Mouse (Mus musculus): ENCODE results near the gene Slc26a6. TPM values are rescaled to one million over a fixed set of nuclear protein-coding genes. Genes with fewer than 3 reads are reported as not detected.
A peak's percentile ranks its signal among the peaks of the same experiment; 100 is the strongest.

The Slc26a6 gene
- polyA plus RNA-seq, 1 experiment: 22.4 TPM

GRCm38 (mm10) chr9:108935991-108936390, 82.9 kb downstream of the Slc26a6 start:
- TF ChIP-seq CTCF (IDR thresholded peaks at IDR 0.05; ENCODE audit: borderline replicate concordance, extremely low read depth, insufficient read depth, insufficient read length) (no peak), POLR2A (IDR thresholded peaks at IDR 0.05; ENCODE audit: borderline replicate concordance, extremely low read depth, insufficient read depth, insufficient read length, poor library complexity, severe bottlenecking) (no peak)
- no peak for DNase-seq (ENCODE audit: low read depth)

- peak; percentile 92 for TF ChIP-seq CTCF (IDR thresholded peaks at IDR 0.05; ENCODE audit: borderline replicate concordance, extremely low read depth, insufficient read depth, insufficient read length)
- peak; percentile 69; the same call in 1 of the 2 replicates for TF ChIP-seq POLR2A (IDR thresholded peaks at IDR 0.05; ENCODE audit: borderline replicate concordance, extremely low read depth, insufficient read depth, insufficient read length, poor library complexity, severe bottlenecking)
- peak; percentile 99 for DNase-seq (ENCODE audit: low read depth)
Measured at GRCm38 (mm10) chr9:108936418-108937364, 83.6 kb downstream of the Slc26a6 start, which contains the start of gene Uqcrc1. TSS of gene Uqcrc1 (plus strand) at chr9:108936633.

DNA sequence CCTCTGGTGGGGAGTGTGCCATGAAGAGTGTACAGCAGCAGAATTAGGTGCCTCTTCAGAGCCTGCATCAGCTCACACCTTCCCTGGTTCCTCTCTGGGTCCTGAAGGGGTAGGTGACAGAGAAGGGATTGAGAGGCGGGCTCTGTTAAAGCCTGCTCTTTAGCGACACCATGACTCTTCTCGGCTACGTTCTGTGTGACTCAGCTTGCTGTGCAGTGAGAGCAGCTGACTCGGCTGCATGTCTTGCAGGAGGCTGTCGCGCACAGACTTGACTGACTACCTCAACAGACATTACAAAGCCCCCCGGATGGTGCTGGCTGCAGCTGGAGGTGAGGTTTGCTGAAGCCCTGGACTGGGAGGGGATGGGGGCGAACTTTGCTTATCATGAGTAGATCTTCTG, 92.0 kb downstream of the Slc26a6 start:
- no peak for DNase-seq (ENCODE audit: low read depth)
- TF ChIP-seq CTCF (IDR thresholded peaks at IDR 0.05; ENCODE audit: borderline replicate concordance, extremely low read depth, insufficient read depth, insufficient read length): no peak
- TF ChIP-seq POLR2A (IDR thresholded peaks at IDR 0.05; ENCODE audit: borderline replicate concordance, extremely low read depth, insufficient read depth, insufficient read length, poor library complexity, severe bottlenecking): no peak

- TF ChIP-seq POLR2A (IDR thresholded peaks at IDR 0.05; ENCODE audit: borderline replicate concordance, extremely low read depth, insufficient read depth, insufficient read length, poor library complexity, severe bottlenecking) (no peak), CTCF (IDR thresholded peaks at IDR 0.05; ENCODE audit: borderline replicate concordance, extremely low read depth, insufficient read depth, insufficient read length) (no peak)
- no peak for DNase-seq (ENCODE audit: low read depth)
Measured at GRCm38 (mm10) chr9:108945608-108946007, 92.5 kb downstream of the Slc26a6 start.

DNA sequence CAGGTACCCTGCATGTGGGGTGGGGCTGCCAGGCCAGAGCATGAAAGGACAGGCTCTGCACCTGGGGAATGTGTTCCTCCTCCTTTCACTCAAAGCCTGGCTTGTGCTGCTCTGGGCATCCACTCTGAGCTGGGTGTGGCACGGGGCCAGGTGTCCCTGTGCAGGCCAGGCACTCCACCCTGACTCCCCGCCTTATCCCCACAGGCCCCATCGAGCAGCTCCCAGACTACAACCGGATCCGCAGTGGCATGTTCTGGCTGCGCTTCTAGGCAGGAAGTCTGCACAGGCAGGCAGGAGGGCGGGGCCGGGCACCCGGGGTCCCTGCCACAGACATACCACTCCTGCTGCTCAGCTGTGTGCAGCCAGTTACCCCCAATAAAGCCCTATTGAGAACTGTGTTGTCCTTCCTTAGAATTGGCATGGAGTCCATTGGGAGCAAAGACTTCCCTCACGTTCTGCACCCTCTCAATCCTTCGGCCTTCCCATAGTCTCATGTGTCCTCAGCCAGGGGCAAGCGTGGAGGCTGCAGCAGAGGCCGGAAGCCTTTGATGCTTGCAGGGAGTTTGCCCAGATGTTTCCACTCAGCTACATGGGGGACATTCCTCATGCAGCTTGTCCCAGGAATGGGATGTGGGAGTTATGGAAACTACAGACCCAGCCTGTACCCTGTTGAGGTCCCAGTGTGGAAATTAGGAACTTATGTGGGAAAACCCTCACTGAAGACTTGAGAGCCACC, 96.3 kb downstream of the Slc26a6 start:
- DNase-seq (ENCODE audit: low read depth): peak; percentile 20
- no peak for TF ChIP-seq POLR2A (IDR thresholded peaks at IDR 0.05; ENCODE audit: borderline replicate concordance, extremely low read depth, insufficient read depth, insufficient read length, poor library complexity, severe bottlenecking)
- no peak for TF ChIP-seq CTCF (IDR thresholded peaks at IDR 0.05; ENCODE audit: borderline replicate concordance, extremely low read depth, insufficient read depth, insufficient read length)

DNA sequence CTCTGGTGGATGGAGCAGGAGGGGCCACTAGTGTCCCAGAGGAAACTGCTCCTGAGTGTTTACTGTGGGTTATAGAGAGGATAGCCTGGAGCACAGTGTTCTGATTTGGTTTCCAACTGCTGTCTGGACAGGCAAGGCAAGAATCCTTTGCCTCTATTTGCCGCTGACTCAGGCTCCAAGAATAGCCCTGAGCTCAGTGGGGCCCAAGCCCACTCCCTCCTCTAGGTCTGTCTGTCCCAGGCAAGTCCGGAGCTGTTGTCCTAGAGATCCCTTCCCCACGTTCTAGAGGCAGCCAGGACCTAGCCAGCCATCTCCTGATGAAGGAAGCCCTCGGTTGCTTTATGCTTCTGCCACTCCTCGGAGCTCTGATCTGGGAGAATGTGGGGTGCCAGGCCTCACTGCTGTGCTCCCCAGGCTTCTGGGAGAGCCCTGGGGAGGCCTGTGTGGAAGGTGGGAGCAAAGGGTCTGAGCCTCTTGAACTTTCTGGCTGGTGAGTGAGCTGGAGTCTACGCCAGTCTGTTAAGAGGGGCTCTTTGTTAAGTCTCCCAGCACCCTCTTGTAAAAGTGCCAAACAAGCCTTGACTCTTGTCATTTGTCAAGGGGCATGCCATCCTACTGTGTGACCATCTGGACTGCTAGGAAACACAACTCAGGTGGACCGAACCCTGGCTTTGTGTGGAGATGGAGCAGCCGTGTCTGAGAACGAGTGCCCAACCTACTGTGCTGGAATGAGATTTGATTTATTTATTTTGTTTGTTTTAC, 97.1 kb downstream of the Slc26a6 start:
- TF ChIP-seq POLR2A (IDR thresholded peaks at IDR 0.05; ENCODE audit: borderline replicate concordance, extremely low read depth, insufficient read depth, insufficient read length, poor library complexity, severe bottlenecking) (no peak), CTCF (IDR thresholded peaks at IDR 0.05; ENCODE audit: borderline replicate concordance, extremely low read depth, insufficient read depth, insufficient read length) (no peak)

DNA sequence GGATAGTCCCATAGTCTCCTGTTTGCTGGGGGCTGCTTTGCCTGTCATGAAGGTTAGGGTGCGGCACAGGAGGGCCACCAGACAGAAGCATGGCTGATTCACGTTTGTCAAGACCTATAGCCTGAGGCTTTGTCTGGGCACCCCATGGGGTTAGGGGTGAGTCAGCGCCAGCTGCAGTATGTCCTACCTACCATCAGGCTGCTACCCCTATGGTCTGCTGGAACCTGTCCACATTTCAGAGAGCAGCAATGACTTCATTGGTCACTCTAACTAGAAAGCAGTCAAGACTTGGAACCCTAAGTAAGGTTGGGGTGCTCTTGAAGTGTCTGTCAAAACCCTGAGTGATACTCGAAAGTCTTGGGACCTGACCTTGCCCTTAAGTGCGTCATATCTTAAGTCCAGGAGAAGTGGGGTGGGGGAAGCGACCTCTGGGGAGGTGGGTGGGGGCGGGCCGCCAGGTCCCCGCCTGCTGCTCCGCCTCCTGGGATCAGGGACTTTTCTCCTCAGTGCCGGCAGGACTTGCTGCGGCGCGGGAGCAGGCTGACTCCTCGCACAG, 100.1 kb downstream of the Slc26a6 start, which contains the start of gene Col7a1:
Col7a1 (plus strand) TSS at position 506 of the 556 bp plus-strand sequence.
- TF ChIP-seq CTCF (IDR thresholded peaks at IDR 0.05; ENCODE audit: borderline replicate concordance, extremely low read depth, insufficient read depth, insufficient read length): no peak
- TF ChIP-seq POLR2A (IDR thresholded peaks at IDR 0.05; ENCODE audit: borderline replicate concordance, extremely low read depth, insufficient read depth, insufficient read length, poor library complexity, severe bottlenecking): no peak

More for the DNA sequence above, 97.1 kb downstream of the Slc26a6 start:
- peak; percentile 5 for DNase-seq (ENCODE audit: low read depth)

DNA sequence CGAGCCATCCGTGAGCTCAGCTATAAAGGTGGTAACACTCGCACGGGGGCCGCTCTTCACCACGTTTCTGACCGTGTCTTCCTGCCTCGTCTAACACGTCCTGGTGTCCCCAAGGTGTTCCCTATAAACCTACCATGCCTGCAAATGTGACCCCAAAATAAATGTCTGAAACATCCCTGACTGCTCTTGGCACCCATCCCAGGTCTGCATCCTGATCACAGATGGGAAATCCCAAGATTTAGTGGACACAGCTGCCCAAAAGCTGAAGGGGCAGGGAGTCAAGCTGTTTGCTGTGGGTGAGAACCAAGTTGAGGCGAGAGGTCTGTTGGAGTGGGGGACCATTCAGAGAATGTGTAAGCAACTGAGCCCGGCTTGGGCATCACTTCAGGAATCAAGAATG, 102.2 kb downstream of the Slc26a6 start:
- DNase-seq (ENCODE audit: low read depth): no peak
- TF ChIP-seq POLR2A (IDR thresholded peaks at IDR 0.05; ENCODE audit: borderline replicate concordance, extremely low read depth, insufficient read depth, insufficient read length, poor library complexity, severe bottlenecking) (no peak), CTCF (IDR thresholded peaks at IDR 0.05; ENCODE audit: borderline replicate concordance, extremely low read depth, insufficient read depth, insufficient read length) (no peak)

More for the DNA sequence above, 100.1 kb downstream of the Slc26a6 start, which contains the start of gene Col7a1:
- DNase-seq (ENCODE audit: low read depth): no peak

- TF ChIP-seq CTCF (IDR thresholded peaks at IDR 0.05; ENCODE audit: borderline replicate concordance, extremely low read depth, insufficient read depth, insufficient read length) (no peak), POLR2A (IDR thresholded peaks at IDR 0.05; ENCODE audit: borderline replicate concordance, extremely low read depth, insufficient read depth, insufficient read length, poor library complexity, severe bottlenecking) (no peak)
Measured at GRCm38 (mm10) chr9:108955846-108956245, 102.8 kb downstream of the Slc26a6 start.

More at GRCm38 (mm10) chr9:108955846-108956245, 102.8 kb downstream of the Slc26a6 start:
- DNase-seq (ENCODE audit: low read depth): no peak

Other genes starting within 250 kb of the Slc26a6 start
- gene Arih2, start 203.9 kb upstream of the Slc26a6 start, polyA plus RNA-seq (2012; rRNA removed): 47.9 and 49.0 TPM in 2 replicates
- gene Slc25a20, start 191.2 kb upstream of the Slc26a6 start, polyA plus RNA-seq (2012; rRNA removed): 19.5 and 22.6 TPM in 2 replicates
- gene Prkar2a, start 164.0 kb upstream of the Slc26a6 start, polyA plus RNA-seq (2012; rRNA removed): 33.8 and 52.8 TPM in 2 replicates
- gene Ip6k2, start 69.5 kb upstream of the Slc26a6 start, polyA plus RNA-seq (2012; rRNA removed): 352 and 472 TPM in 2 replicates
- 34.3 and 38.5 TPM in 2 replicates for gene Nckipsd, start 44.9 kb upstream of the Slc26a6 start, polyA plus RNA-seq (2012; rRNA removed)
- 110 and 130 TPM in 2 replicates for gene Celsr3, start 27.0 kb upstream of the Slc26a6 start, polyA plus RNA-seq (2012; rRNA removed)
- 0.76 and 0.88 TPM in 2 replicates for gene Tmem89, start 61.3 kb downstream of the Slc26a6 start, polyA plus RNA-seq (2012; rRNA removed)
- gene Uqcrc1, start 83.3 kb downstream of the Slc26a6 start, polyA plus RNA-seq (2012; rRNA removed): 363 and 420 TPM in 2 replicates
- gene Col7a1, start 100.3 kb downstream of the Slc26a6 start, polyA plus RNA-seq (2012; rRNA removed): 7.5 and 8.3 TPM in 2 replicates
- gene Ucn2, start 132.7 kb downstream of the Slc26a6 start, polyA plus RNA-seq (2012; rRNA removed): 0.75 and 0.96 TPM in 2 replicates
- gene Pfkfb4, start 138.5 kb downstream of the Slc26a6 start, polyA plus RNA-seq (2012; rRNA removed): 32.0 and 35.3 TPM in 2 replicates
- 78.6 and 83.1 TPM in 2 replicates for gene Shisa5, start 185.3 kb downstream of the Slc26a6 start, polyA plus RNA-seq (2012; rRNA removed)
- 48.3 and 61.0 TPM in 2 replicates for gene Trex1, start 206.5 kb downstream of the Slc26a6 start, polyA plus RNA-seq (2012; rRNA removed)
- gene Atrip, start 220.8 kb downstream of the Slc26a6 start, polyA plus RNA-seq (2012; rRNA removed): 41.6 and 43.6 TPM in 2 replicates
- gene Ccdc51, start 229.2 kb downstream of the Slc26a6 start, polyA plus RNA-seq (2012; rRNA removed): 9.7 and 12.5 TPM in 2 replicates
- 161 and 195 TPM in 2 replicates for gene Tma7, start 229.3 kb downstream of the Slc26a6 start, polyA plus RNA-seq (2012; rRNA removed)
- gene Plxnb1, start 242.1 kb downstream of the Slc26a6 start, polyA plus RNA-seq (2012; rRNA removed): 67.5 and 82.1 TPM in 2 replicates